Mouse (Mus musculus): ENCODE measurements around the gene Pcp2. TPM values are rescaled to one million over a fixed set of nuclear protein-coding genes. Genes with fewer than 3 reads are reported as not detected.

Pcp2 gene
- polyA plus RNA-seq, 1 experiment from 2014 or later: 0.22 TPM

- H3K27ac ChIP-seq (replicated peaks): no peak overlapping the region
- H3K4me3 ChIP-seq: no peak overlapping the region
- DNase-seq (ENCODE audit: low spot score): no peak
- no peaks in the 10 kb centered on the region for H3K27me3 ChIP-seq (ENCODE audit: low read depth, poor library complexity, severe bottlenecking)
- H3K9me3 ChIP-seq (replicated peaks): no peaks in the 10 kb centered on the region
- no peaks in the 10 kb centered on the region for H3K36me3 ChIP-seq
- H3K4me1 ChIP-seq: no peaks in the 10 kb centered on the region
- 76% methylated on average over 4 of the region's 4 CpGs for WGBS
Observed at GRCm38 (mm10) chr8:3647561-3647960, 22.2 kb upstream of the Pcp2 start.

DNA sequence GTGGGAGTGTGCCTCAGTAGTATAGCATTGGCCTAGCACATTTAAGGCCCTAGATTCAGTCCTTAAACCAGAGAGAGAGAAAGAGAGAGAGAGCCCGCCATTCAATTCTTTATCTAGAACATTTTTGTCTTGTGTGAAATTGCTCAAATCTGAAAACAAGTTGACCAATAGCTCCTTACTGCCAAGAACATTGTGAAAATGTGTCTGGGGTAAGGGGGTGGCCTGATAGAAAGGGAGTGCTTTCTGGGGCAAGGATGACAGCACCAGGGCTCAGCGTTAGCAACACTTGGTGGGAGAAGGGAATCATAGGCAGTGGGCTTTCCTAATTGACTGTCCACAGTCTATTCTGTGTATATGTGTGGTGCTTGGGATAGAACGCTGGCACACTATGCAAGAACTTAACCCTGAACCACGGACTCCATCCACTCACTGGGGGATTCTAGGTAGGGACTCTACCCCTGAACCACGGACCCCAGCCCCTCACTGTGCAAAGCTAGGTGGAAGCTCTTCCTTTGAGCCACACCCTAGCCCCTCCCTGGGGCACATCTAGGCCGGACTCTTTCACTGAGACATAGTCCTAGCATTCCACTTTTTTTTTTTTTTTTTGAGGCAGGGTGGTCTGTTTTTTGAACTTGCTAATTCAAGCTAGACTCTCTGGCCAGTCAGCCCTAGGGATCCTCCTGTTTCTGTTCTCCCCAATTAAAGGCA is 21.6 kb upstream of the Pcp2 start:
- Histone ChIP-seq H3K36me3 (no peaks in the 10 kb centered on the region), H3K27ac (replicated peaks) (no peak overlapping the region), H3K4me3 (no peak overlapping the region), H3K4me1 (no peaks in the 10 kb centered on the region), H3K27me3 (ENCODE audit: low read depth, poor library complexity, severe bottlenecking) (no peaks in the 10 kb centered on the region), H3K9me3 (replicated peaks) (no peaks in the 10 kb centered on the region)
- no peak for DNase-seq (ENCODE audit: low spot score)
- 86% methylated on average over 6 of the region's 6 CpGs for WGBS

DNA sequence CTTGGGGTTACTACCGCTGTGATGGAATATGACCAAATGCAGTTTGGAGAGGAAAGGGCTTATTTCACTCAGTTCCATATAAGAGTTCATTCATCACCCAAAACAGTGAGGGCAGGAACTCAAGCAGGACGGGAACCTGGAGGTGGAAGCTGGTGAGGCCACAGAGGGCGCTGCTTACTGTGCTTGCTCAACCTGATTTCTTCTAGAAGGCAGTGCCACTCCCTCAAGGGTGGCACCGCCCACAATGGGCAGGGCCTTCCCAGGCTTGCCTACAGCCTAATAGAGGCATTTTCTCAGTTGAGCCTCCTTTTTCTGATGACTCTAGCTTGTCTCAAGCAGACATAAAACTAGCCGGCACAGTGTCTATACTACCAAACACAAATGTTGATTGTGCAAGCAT is 20.5 kb upstream of the Pcp2 start:
- no peaks in the 10 kb centered on the region for H3K36me3 ChIP-seq
- no peaks in the 10 kb centered on the region for H3K4me1 ChIP-seq
- H3K27me3 ChIP-seq (ENCODE audit: low read depth, poor library complexity, severe bottlenecking): no peaks in the 10 kb centered on the region
- no peak overlapping the region for H3K27ac ChIP-seq (replicated peaks)
- no peak for DNase-seq (ENCODE audit: low spot score)
- H3K4me3 ChIP-seq: no peak overlapping the region
- 22% methylated on average over 5 of the region's 5 CpGs for WGBS
- H3K9me3 ChIP-seq (replicated peaks): no peaks in the 10 kb centered on the region

- 23% methylated on average over 8 of the region's 8 CpGs for WGBS
- H3K27ac ChIP-seq (replicated peaks): peak overlapping the region; percentile 77
- no peak for DNase-seq (ENCODE audit: low spot score)
- H3K27me3 ChIP-seq (ENCODE audit: low read depth, poor library complexity, severe bottlenecking): peaks cover 17% of the 10 kb centered on the region
- H3K4me1 ChIP-seq: peaks cover 13% of the 10 kb centered on the region
- no peaks in the 10 kb centered on the region for H3K9me3 ChIP-seq (replicated peaks)
- H3K36me3 ChIP-seq: peaks cover 7% of the 10 kb centered on the region; the same call in 1 of the 2 replicates
- H3K4me3 ChIP-seq: peak overlapping the region; percentile 67
Observed at GRCm38 (mm10) chr8:3631478-3631875, 6.1 kb upstream of the Pcp2 start.

GRCm38 (mm10) chr8:3630647-3631477 is 5.5 kb upstream of the Pcp2 start, which contains the start of gene Stxbp2:
Stxbp2 (plus strand) TSS chr8:3630955.
- H3K4me1 ChIP-seq: peaks cover 13% of the 10 kb centered on the region
- 6% methylated on average over 47 of the region's 47 CpGs for whole genome bisulfite sequencing
- peaks cover 17% of the 10 kb centered on the region for H3K27me3 ChIP-seq (ENCODE audit: low read depth, poor library complexity, severe bottlenecking)
- no peaks in the 10 kb centered on the region for H3K9me3 ChIP-seq (replicated peaks)
- DNase-seq (ENCODE audit: low spot score): peak; percentile 48
- peak within 1 kb of the TSS; percentile 77 for H3K27ac ChIP-seq (replicated peaks)
- peaks cover 1% of the 10 kb centered on the region; the same call in 1 of the 2 replicates for H3K36me3 ChIP-seq
- peak within 1 kb of the TSS; percentile 67 for H3K4me3 ChIP-seq

DNA sequence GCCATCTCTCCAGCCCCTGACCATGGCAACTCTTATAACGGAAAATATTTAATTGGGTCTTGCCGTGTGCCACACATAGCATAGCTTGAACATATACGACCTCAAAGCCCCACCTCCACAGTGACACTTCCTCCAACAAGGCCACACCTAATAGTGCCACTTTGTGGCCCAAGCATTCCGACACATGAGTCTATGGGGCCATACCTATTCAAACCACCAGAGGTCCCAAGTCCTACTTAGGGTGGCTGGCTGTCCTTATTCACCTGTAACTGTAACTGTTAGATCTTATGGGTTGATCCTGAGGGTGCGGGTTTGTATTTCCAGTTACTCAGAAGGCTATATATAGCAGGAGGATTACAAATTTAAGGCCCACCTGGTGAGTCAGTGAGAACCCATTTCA is 2.7 kb upstream of the Pcp2 start:
- WGBS: 28% methylated on average over 5 of the region's 5 CpGs
- Histone ChIP-seq H3K4me1 (peaks cover 13% of the 10 kb centered on the region), H3K36me3 (no peaks in the 10 kb centered on the region; the same call in 1 of the 2 replicates), H3K27ac (replicated peaks) (no peak overlapping the region), H3K27me3 (ENCODE audit: low read depth, poor library complexity, severe bottlenecking) (peaks cover 17% of the 10 kb centered on the region), H3K4me3 (no peak overlapping the region), H3K9me3 (replicated peaks) (no peaks in the 10 kb centered on the region)
- DNase-seq (ENCODE audit: low spot score): no peak

DNA sequence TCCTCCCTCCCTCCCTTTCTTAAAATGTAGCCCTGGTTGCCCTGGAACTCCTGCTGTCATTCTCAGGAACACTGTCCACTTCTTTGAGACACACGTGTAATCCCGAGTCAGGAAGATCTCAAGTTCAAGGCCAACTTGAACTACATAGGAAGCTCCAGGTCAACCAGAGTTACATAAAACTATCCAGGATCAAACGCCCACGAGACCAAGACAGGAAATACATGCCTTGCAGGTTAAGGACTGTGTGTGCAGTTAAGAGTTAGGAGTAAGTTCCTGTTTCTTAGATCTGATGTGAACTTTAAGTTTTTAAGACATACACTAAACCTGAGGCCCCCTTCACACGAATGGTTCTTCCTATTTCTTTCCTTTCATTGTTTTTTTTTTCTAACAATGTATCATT is 1.6 kb upstream of the Pcp2 start:
- Histone ChIP-seq H3K4me1 (peaks cover 18% of the 10 kb centered on the region), H3K36me3 (no peaks in the 10 kb centered on the region; the same call in 1 of the 2 replicates), H3K27ac (replicated peaks) (no peak overlapping the region), H3K27me3 (ENCODE audit: low read depth, poor library complexity, severe bottlenecking) (peaks cover 17% of the 10 kb centered on the region), H3K4me3 (no peak overlapping the region), H3K9me3 (replicated peaks) (no peaks in the 10 kb centered on the region)
- whole genome bisulfite sequencing: 69% methylated on average over 5 of the region's 5 CpGs
- DNase-seq (ENCODE audit: low spot score): no peak

GRCm38 (mm10) chr8:3622119-3622518 is 3.2 kb downstream of the Pcp2 start:
- Histone ChIP-seq H3K27ac (replicated peaks) (0 out of 2 replicates have a peak overlapping the region, but pooled peaks have one; percentile 82), H3K27me3 (ENCODE audit: low read depth, poor library complexity, severe bottlenecking) (no peaks in the 10 kb centered on the region), H3K4me3 (peak overlapping the region; percentile 75), H3K9me3 (replicated peaks) (no peaks in the 10 kb centered on the region), H3K36me3 (peaks cover 18% of the 10 kb centered on the region), H3K4me1 (peaks cover 20% of the 10 kb centered on the region)
- DNase-seq (ENCODE audit: low spot score): no peak
- 77% methylated on average over 8 of the region's 8 CpGs for WGBS

DNA sequence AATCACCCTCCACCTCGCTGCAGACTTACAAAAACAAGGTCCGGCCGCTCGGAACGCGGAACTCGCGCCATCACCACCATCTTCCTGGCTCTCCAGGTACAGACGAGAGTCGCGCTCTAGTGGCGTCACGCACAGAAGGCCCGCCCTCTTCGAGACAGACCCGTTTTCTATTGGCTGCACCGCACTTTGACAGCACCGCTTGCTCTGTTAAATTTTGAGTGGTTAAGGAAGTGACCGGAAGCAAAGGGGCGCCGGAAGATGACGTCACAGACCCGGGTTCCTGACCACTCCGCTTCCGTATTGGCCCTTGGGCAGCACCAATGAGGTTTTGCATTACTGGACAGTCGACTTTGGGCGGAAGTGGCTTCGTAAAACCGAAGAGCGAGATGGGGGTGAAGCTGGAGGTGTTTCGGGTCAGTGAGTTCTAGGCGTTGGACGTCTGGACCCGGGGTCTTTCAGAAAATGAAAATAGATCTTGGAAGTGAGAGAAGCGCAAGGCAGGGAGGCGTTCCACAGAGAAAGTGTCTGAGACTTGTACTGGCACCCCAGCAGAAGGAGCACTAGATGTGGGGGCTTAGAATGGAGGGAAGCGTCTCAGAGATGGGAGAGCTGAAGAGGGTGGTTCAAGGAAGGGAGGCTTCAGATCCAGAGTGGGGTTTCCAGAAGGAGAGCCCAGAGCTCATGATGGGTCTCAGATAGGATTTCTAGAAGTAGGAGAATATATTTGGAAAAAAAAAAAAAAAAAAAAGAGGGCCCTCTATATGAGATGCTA is 4.0 kb downstream of the Pcp2 start, which contains the start of the genes Xab2 and Pet100:
TSS of gene Xab2 (minus strand) at position 118 of the 772 bp plus-strand sequence.
TSS of gene Pet100 (plus strand) at position 350 of the 772 bp plus-strand sequence.
- H3K27me3 ChIP-seq (ENCODE audit: low read depth, poor library complexity, severe bottlenecking): no peaks in the 10 kb centered on the region
- H3K4me3 ChIP-seq: peak within 1 kb of the TSS; percentile 75
- H3K9me3 ChIP-seq (replicated peaks): no peaks in the 10 kb centered on the region
- peak within 1 kb of the TSS; percentile 82 for H3K27ac ChIP-seq (replicated peaks)
- peak; percentile 100 for DNase-seq (ENCODE audit: low spot score)
- H3K36me3 ChIP-seq: peaks cover 24% of the 10 kb centered on the region
- under 1% methylated on average over 37 of the region's 37 CpGs for WGBS
- peaks cover 20% of the 10 kb centered on the region for H3K4me1 ChIP-seq

DNA sequence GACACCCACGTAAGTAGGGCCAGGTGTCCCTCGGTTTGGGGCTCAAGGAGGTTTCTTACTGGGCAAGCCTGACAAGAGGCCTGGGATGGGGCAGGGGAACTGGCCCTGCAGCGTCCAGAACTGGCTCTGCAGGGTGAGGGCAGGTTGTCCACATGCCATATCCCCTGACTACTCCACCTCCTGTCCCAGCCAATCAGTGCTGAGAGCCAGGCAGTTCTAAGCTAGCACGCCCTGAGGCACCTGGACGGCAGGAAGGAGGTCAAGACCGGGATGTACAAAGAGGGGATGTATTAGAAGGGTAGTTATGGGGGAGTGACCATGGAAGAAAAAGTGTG is 15.6 kb downstream of the Pcp2 start:
- Histone ChIP-seq H3K36me3 (peaks cover 99% of the 10 kb centered on the region), H3K9me3 (replicated peaks) (no peaks in the 10 kb centered on the region), H3K27me3 (ENCODE audit: low read depth, poor library complexity, severe bottlenecking) (no peaks in the 10 kb centered on the region), H3K4me3 (no peak overlapping the region), H3K27ac (replicated peaks) (no peak overlapping the region), H3K4me1 (no peaks in the 10 kb centered on the region)
- 88% methylated on average over 6 of the region's 6 CpGs for WGBS
- no peak for DNase-seq (ENCODE audit: low spot score)

GRCm38 (mm10) chr8:3609046-3609815 is 16.1 kb downstream of the Pcp2 start:
- no peak for DNase-seq (ENCODE audit: low spot score)
- no peaks in the 10 kb centered on the region for H3K4me1 ChIP-seq
- H3K9me3 ChIP-seq (replicated peaks): no peaks in the 10 kb centered on the region
- WGBS: 89% methylated on average over 12 of the region's 12 CpGs
- no peaks in the 10 kb centered on the region for H3K27me3 ChIP-seq (ENCODE audit: low read depth, poor library complexity, severe bottlenecking)
- no peak overlapping the region for H3K4me3 ChIP-seq
- no peak overlapping the region for H3K27ac ChIP-seq (replicated peaks)
- peaks cover 99% of the 10 kb centered on the region for H3K36me3 ChIP-seq

DNA sequence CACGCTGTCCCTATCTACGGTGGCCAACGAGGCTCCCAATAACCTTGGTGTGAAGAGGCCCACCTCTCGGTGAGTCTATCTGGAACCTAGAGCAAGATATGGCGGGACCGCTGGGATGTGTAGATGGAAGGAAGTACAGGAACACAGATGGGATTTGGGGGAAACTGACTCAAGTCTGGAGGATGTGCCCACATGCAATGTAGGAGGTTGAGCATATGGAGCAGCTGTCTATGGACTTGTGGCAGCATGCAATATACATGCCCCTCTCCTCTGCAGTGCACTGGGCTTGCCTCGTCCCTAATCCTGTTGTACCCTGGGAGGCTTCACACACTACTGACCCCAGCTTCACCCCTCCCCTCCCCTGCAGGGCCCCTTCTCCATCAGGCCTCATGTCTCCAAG is 17.5 kb downstream of the Pcp2 start:
- H3K9me3 ChIP-seq (replicated peaks): no peaks in the 10 kb centered on the region
- H3K27ac ChIP-seq (replicated peaks): no peak overlapping the region
- peaks cover 99% of the 10 kb centered on the region for H3K36me3 ChIP-seq
- H3K27me3 ChIP-seq (ENCODE audit: low read depth, poor library complexity, severe bottlenecking): no peaks in the 10 kb centered on the region
- 86% methylated on average over 7 of the region's 7 CpGs for WGBS
- no peak for DNase-seq (ENCODE audit: low spot score)
- no peaks in the 10 kb centered on the region for H3K4me1 ChIP-seq
- H3K4me3 ChIP-seq: no peak overlapping the region

All from midbrain, embryonic 10.5 days (tissue).